Comparison of ENCODE assay signal across 8 mouse cellular contexts in the genomic region with DNA sequence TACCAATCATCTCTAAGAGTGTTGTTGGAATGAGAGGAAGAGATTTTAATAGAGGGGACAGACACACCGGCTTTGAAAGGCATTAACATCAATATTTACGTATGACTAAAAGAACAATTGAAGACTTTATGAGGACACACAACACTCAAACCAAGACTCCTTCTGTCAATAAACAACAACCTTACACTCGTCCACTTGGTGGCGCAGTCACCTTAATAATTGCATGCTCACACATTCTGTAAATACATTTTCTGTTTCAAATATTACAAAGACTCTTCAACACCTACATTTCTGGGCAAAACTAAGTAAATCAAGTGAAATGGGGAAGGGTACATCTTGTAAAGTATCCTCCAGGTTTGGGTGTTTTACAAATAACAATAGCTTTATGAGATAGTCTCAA. TPM values are rescaled to one million over a fixed set of nuclear protein-coding genes. Genes with fewer than 3 reads are reported as not detected.
DNase-seq lines count a peak whose midpoint lies in the region.

No protein-coding gene starts in this region.

- DNase-seq in gastrocnemius, adult 18-20 months (ENCODE audit: low spot score), result peak; percentile 39
- no peak for DNase-seq in gastrocnemius, postnatal 25 days
- peak; percentile 86 for DNase-seq in 3T3-L1 (ENCODE audit: low read depth, low spot score)
- peak; percentile 43 for DNase-seq in adrenal gland, adult 2 months
- DNase-seq in embryo, embryonic 11.5 days (ENCODE audit: low read depth, low spot score), result peak; percentile 34
- peak; percentile 82 for DNase-seq in kidney, postnatal 10 days
- DNase-seq in lung, adult 18-20 months, result peak; percentile 24 to 36
- peak; percentile 79 for DNase-seq in right cerebral cortex, postnatal 4 days

RNA-seq across cellular contexts. Expression of gene Hao1, which starts 4.4 kb away (rescaled TPM):
- total RNA-seq in gastrocnemius, adult 18-20 months (2021), result not detected
- not detected for total RNA-seq in gastrocnemius, postnatal 25 days (2021)
- total RNA-seq in adrenal gland, adult 2 months (2021), result under 1 TPM; 0.38 to 0.66 TPM
- polyA plus RNA-seq in adrenal gland, adult 2 months (2012; rRNA removed), result not detected in 2 replicates
